Mouse (Mus musculus): ENCODE results near the gene Il10ra. TPM values are rescaled to one million over a fixed set of nuclear protein-coding genes. Genes with fewer than 3 reads are reported as not detected.

The Il10ra gene
- polyA plus RNA-seq, 1 experiment = not detected

- Histone ChIP-seq H3K27me3 (ENCODE audit: control insufficient read depth, insufficient read depth, insufficient read length) (peaks cover 14% of the 10 kb centered on the region), H3K4me2 (ENCODE audit: low read depth) (no peak overlapping the region), H3K36me3 (ENCODE audit: control insufficient read depth, insufficient read depth) (no peaks in the 10 kb centered on the region), H3K4me3 (no peak overlapping the region), H3K79me2 (ENCODE audit: control insufficient read depth, insufficient read depth) (no peaks in the 10 kb centered on the region), H3ac (ENCODE audit: control insufficient read depth, insufficient read length) (no peak overlapping the region)
- TF ChIP-seq TCF12 (IDR thresholded peaks at IDR 0.05; ENCODE audit: insufficient read depth, poor library complexity, severe bottlenecking) = no peak
- TF ChIP-seq MAX (IDR thresholded peaks at IDR 0.05; ENCODE audit: low read depth) = no peak
- TF ChIP-seq USF1 (IDR thresholded peaks at IDR 0.05; ENCODE audit: low read depth) = no peak
- no peak for TF ChIP-seq SRF (IDR thresholded peaks at IDR 0.05; ENCODE audit: control insufficient read depth, insufficient read length, low read depth)
- no peak for TF ChIP-seq E2F4 (IDR thresholded peaks at IDR 0.05; ENCODE audit: insufficient read depth)
- no peak for TF ChIP-seq REST (IDR thresholded peaks at IDR 0.05; ENCODE audit: insufficient read depth, insufficient read length)
- no peak for TF ChIP-seq POLR2A (IDR thresholded peaks at IDR 0.05; ENCODE audit: insufficient read length, low read depth)
- no peak for TF ChIP-seq POLR2AphosphoS2 (IDR thresholded peaks at IDR 0.05; ENCODE audit: insufficient read length, low read depth)
- no peak for TF ChIP-seq MYOD1 (IDR thresholded peaks at IDR 0.05; ENCODE audit: control insufficient read depth in 1 of 3, insufficient read length in 2 of 3, low read depth in 2 of 3)
- TF ChIP-seq MYOG (IDR thresholded peaks at IDR 0.05; ENCODE audit: control insufficient read depth in 1 of 3, insufficient read depth in 1 of 3, insufficient read length in 2 of 3, low read depth in 2 of 3) = no peak
- TF ChIP-seq CEBPB (IDR thresholded peaks at IDR 0.05; ENCODE audit: insufficient read depth, poor library complexity, severe bottlenecking) = no peak
- TF ChIP-seq TCF3 (IDR thresholded peaks at IDR 0.05; ENCODE audit: insufficient read length, low read depth) = no peak
These were observed 13.5 kb downstream of the Il10ra start for GRCm38 (mm10) chr9:45255431-45255830.

DNA sequence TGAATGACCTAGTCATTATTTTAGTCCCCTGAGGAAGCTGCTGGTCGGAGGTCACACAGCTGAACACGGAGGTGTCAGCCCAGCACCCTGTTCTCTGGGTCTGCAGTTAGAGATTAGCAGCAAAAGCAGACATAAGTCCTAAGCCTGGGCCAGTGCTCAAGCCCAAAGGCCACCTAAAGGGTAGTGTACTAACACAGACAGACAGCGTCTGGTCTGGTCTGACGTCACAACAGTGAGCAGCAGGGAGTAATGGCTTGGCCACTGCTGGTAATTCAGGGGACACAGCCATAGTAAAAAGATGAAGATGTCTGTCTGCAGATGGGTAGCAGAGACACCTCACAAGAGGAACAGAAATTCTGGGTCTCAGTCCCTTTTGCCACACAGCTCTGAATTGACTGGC lies 14.3 kb downstream of the Il10ra start:
- no peaks in the 10 kb centered on the region for H3K36me3 ChIP-seq (ENCODE audit: control insufficient read depth, insufficient read depth)
- no peak overlapping the region for H3K4me2 ChIP-seq (ENCODE audit: low read depth)
- no peak for TF ChIP-seq CEBPB (IDR thresholded peaks at IDR 0.05; ENCODE audit: insufficient read depth, poor library complexity, severe bottlenecking)
- H3ac ChIP-seq (ENCODE audit: control insufficient read depth, insufficient read length) = no peak overlapping the region
- no peak overlapping the region for H3K4me3 ChIP-seq
- H3K79me2 ChIP-seq (ENCODE audit: control insufficient read depth, insufficient read depth) = no peaks in the 10 kb centered on the region
- peaks cover 19% of the 10 kb centered on the region for H3K27me3 ChIP-seq (ENCODE audit: control insufficient read depth, insufficient read depth, insufficient read length)

GRCm38 (mm10) chr9:45254021-45254420 lies 14.9 kb downstream of the Il10ra start:
- H3K36me3 ChIP-seq (ENCODE audit: control insufficient read depth, insufficient read depth) = no peaks in the 10 kb centered on the region

GRCm38 (mm10) chr9:45252395-45252794 lies 16.6 kb downstream of the Il10ra start:
- TF ChIP-seq REST (IDR thresholded peaks at IDR 0.05; ENCODE audit: insufficient read depth, insufficient read length) = no peak
- TF ChIP-seq CEBPB (IDR thresholded peaks at IDR 0.05; ENCODE audit: insufficient read depth, poor library complexity, severe bottlenecking) = no peak
- Histone ChIP-seq H3K27me3 (ENCODE audit: control insufficient read depth, insufficient read depth, insufficient read length) (peaks cover 19% of the 10 kb centered on the region), H3ac (ENCODE audit: control insufficient read depth, insufficient read length) (no peak overlapping the region), H3K4me3 (no peak overlapping the region), H3K36me3 (ENCODE audit: control insufficient read depth, insufficient read depth) (no peaks in the 10 kb centered on the region), H3K79me2 (ENCODE audit: control insufficient read depth, insufficient read depth) (no peaks in the 10 kb centered on the region), H3K4me2 (ENCODE audit: low read depth) (no peak overlapping the region)

More at GRCm38 (mm10) chr9:45254021-45254420, 14.9 kb downstream of the Il10ra start:
- H3K4me2 ChIP-seq (ENCODE audit: low read depth) = no peak overlapping the region
- H3K79me2 ChIP-seq (ENCODE audit: control insufficient read depth, insufficient read depth) = no peaks in the 10 kb centered on the region
- H3K27me3 ChIP-seq (ENCODE audit: control insufficient read depth, insufficient read depth, insufficient read length) = peaks cover 19% of the 10 kb centered on the region
- TF ChIP-seq SRF (IDR thresholded peaks at IDR 0.05; ENCODE audit: control insufficient read depth, insufficient read length, low read depth) = no peak
- TF ChIP-seq MYOG (IDR thresholded peaks at IDR 0.05; ENCODE audit: control insufficient read depth in 1 of 3, insufficient read depth in 1 of 3, insufficient read length in 2 of 3, low read depth in 2 of 3) = no peak
- no peak for TF ChIP-seq POLR2AphosphoS2 (IDR thresholded peaks at IDR 0.05; ENCODE audit: insufficient read length, low read depth)
- TF ChIP-seq POLR2A (IDR thresholded peaks at IDR 0.05; ENCODE audit: insufficient read length, low read depth) = no peak
- no peak for TF ChIP-seq MYOD1 (IDR thresholded peaks at IDR 0.05; ENCODE audit: control insufficient read depth in 1 of 3, insufficient read length in 2 of 3, low read depth in 2 of 3)
- no peak for TF ChIP-seq TCF3 (IDR thresholded peaks at IDR 0.05; ENCODE audit: insufficient read length, low read depth)
- no peak for TF ChIP-seq TCF12 (IDR thresholded peaks at IDR 0.05; ENCODE audit: insufficient read depth, poor library complexity, severe bottlenecking)
- TF ChIP-seq MAX (IDR thresholded peaks at IDR 0.05; ENCODE audit: low read depth) = no peak
- no peak for TF ChIP-seq CEBPB (IDR thresholded peaks at IDR 0.05; ENCODE audit: insufficient read depth, poor library complexity, severe bottlenecking)
- TF ChIP-seq USF1 (IDR thresholded peaks at IDR 0.05; ENCODE audit: low read depth) = no peak
- no peak for TF ChIP-seq REST (IDR thresholded peaks at IDR 0.05; ENCODE audit: insufficient read depth, insufficient read length)
- no peak for TF ChIP-seq E2F4 (IDR thresholded peaks at IDR 0.05; ENCODE audit: insufficient read depth)
- H3K4me3 ChIP-seq = no peak overlapping the region
- no peak overlapping the region for H3ac ChIP-seq (ENCODE audit: control insufficient read depth, insufficient read length)

- no peak overlapping the region for H3K4me3 ChIP-seq
- H3ac ChIP-seq (ENCODE audit: control insufficient read depth, insufficient read length) = no peak overlapping the region
- no peak overlapping the region for H3K4me2 ChIP-seq (ENCODE audit: low read depth)
- no peaks in the 10 kb centered on the region for H3K79me2 ChIP-seq (ENCODE audit: control insufficient read depth, insufficient read depth)
- TF ChIP-seq REST (IDR thresholded peaks at IDR 0.05; ENCODE audit: insufficient read depth, insufficient read length) (no peak), MYOD1 (IDR thresholded peaks at IDR 0.05; ENCODE audit: control insufficient read depth in 1 of 3, insufficient read length in 2 of 3, low read depth in 2 of 3) (no peak), MAX (IDR thresholded peaks at IDR 0.05; ENCODE audit: low read depth) (no peak), CEBPB (IDR thresholded peaks at IDR 0.05; ENCODE audit: insufficient read depth, poor library complexity, severe bottlenecking) (no peak), USF1 (IDR thresholded peaks at IDR 0.05; ENCODE audit: low read depth) (no peak), POLR2A (IDR thresholded peaks at IDR 0.05; ENCODE audit: insufficient read length, low read depth) (no peak), POLR2AphosphoS2 (IDR thresholded peaks at IDR 0.05; ENCODE audit: insufficient read length, low read depth) (no peak), TCF12 (IDR thresholded peaks at IDR 0.05; ENCODE audit: insufficient read depth, poor library complexity, severe bottlenecking) (no peak), MYOG (IDR thresholded peaks at IDR 0.05; ENCODE audit: control insufficient read depth in 1 of 3, insufficient read depth in 1 of 3, insufficient read length in 2 of 3, low read depth in 2 of 3) (no peak), SRF (IDR thresholded peaks at IDR 0.05; ENCODE audit: control insufficient read depth, insufficient read length, low read depth) (no peak), E2F4 (IDR thresholded peaks at IDR 0.05; ENCODE audit: insufficient read depth) (no peak), TCF3 (IDR thresholded peaks at IDR 0.05; ENCODE audit: insufficient read length, low read depth) (no peak)
- peaks cover 19% of the 10 kb centered on the region for H3K27me3 ChIP-seq (ENCODE audit: control insufficient read depth, insufficient read depth, insufficient read length)
- no peaks in the 10 kb centered on the region for H3K36me3 ChIP-seq (ENCODE audit: control insufficient read depth, insufficient read depth)
These were observed 17.0 kb downstream of the Il10ra start for GRCm38 (mm10) chr9:45251990-45252389.

Measured in myocyte (in vitro differentiated cells).